Mouse (Mus musculus): Measurements from ENCODE around the gene Surf1. TPM values are rescaled to one million over a fixed set of nuclear protein-coding genes. Genes with fewer than 3 reads are reported as not detected.

The Surf1 gene
- polyA plus RNA-seq, 1 experiment from 2014 or later = 86.4 TPM

DNA sequence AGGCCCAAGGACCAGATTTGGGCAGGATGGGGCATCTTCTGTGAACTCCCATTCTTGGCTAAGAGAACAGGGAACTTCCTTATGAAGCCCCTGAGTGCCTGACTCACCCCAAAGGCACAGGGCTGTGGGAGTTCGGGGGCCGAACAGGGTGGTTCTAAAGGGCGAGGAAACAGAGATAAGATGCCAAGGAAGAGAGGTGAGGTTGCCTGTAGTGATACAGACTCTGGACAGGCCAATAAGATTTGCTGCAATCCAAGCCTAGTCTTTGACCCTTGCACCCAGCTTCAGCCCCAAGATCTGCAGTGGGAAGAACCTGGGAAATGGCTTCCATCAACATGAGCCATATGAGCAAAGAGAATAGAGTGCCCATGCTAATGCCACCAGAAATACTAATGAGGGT lies 26.9 kb upstream of the Surf1 start:
- no peak for ATAC-seq (ENCODE audit: low read depth)
- WGBS = 84% methylated on average over 3 of the region's 3 CpGs

GRCm38 (mm10) chr2:26941539-26941938 lies 25.2 kb upstream of the Surf1 start:
- no peak for ATAC-seq (ENCODE audit: low read depth)
- H3K27ac ChIP-seq (replicated peaks) = no peak overlapping the region
- no peaks in the 10 kb centered on the region for H3K27me3 ChIP-seq
- no peaks in the 10 kb centered on the region for H3K4me1 ChIP-seq (replicated peaks)
- peaks cover 2% of the 10 kb centered on the region; the same call in 1 of the 2 replicates for H3K36me3 ChIP-seq
- H3K9me3 ChIP-seq = no peaks in the 10 kb centered on the region
- no peak overlapping the region for H3K4me2 ChIP-seq
- WGBS = 45% methylated on average over 5 of the region's 5 CpGs
- no peak overlapping the region for H3K4me3 ChIP-seq
- no peak overlapping the region for H3K9ac ChIP-seq

More for the DNA sequence above, 26.9 kb upstream of the Surf1 start:
- no peak overlapping the region for H3K9ac ChIP-seq
- H3K27me3 ChIP-seq = no peaks in the 10 kb centered on the region
- peaks cover 17% of the 10 kb centered on the region for H3K36me3 ChIP-seq
- no peak overlapping the region for H3K4me3 ChIP-seq
- no peak overlapping the region for H3K27ac ChIP-seq (replicated peaks)
- H3K9me3 ChIP-seq = no peaks in the 10 kb centered on the region
- no peaks in the 10 kb centered on the region for H3K4me1 ChIP-seq (replicated peaks)
- no peak overlapping the region for H3K4me2 ChIP-seq

GRCm38 (mm10) chr2:26936425-26936824 lies 20.1 kb upstream of the Surf1 start:
- H3K36me3 ChIP-seq = 0 out of 2 replicates have a peak, but pooled peaks cover 3% of the 10 kb centered on the region
- no peak for ATAC-seq (ENCODE audit: low read depth)
- no peak overlapping the region for H3K27ac ChIP-seq (replicated peaks)
- H3K9me3 ChIP-seq = no peaks in the 10 kb centered on the region
- H3K4me1 ChIP-seq (replicated peaks) = peaks cover 13% of the 10 kb centered on the region
- WGBS = 83% methylated on average over 1 of the region's 1 CpGs
- no peak overlapping the region for H3K4me3 ChIP-seq
- H3K4me2 ChIP-seq = no peak overlapping the region
- H3K9ac ChIP-seq = no peak overlapping the region
- no peaks in the 10 kb centered on the region for H3K27me3 ChIP-seq

- no peak overlapping the region for H3K9ac ChIP-seq
- H3K4me1 ChIP-seq (replicated peaks) = peaks cover 24% of the 10 kb centered on the region
- H3K27ac ChIP-seq (replicated peaks) = no peak overlapping the region
- no peaks in the 10 kb centered on the region for H3K9me3 ChIP-seq
- no peak for ATAC-seq (ENCODE audit: low read depth)
- no peaks in the 10 kb centered on the region for H3K27me3 ChIP-seq
- no peak overlapping the region for H3K4me3 ChIP-seq
- H3K4me2 ChIP-seq = no peak overlapping the region
- peaks cover 15% of the 10 kb centered on the region for H3K36me3 ChIP-seq
- 77% methylated on average over 2 of the region's 2 CpGs for WGBS
Measured at GRCm38 (mm10) chr2:26935286-26935685, 19.0 kb upstream of the Surf1 start.

- Histone ChIP-seq H3K36me3 (peaks cover 31% of the 10 kb centered on the region), H3K4me3 (peak within 1 kb of the TSS; percentile 98), H3K27me3 (no peaks in the 10 kb centered on the region), H3K4me1 (replicated peaks) (peaks cover 30% of the 10 kb centered on the region), H3K27ac (replicated peaks) (peak within 1 kb of the TSS; percentile 89), H3K9ac (peak within 1 kb of the TSS; percentile 100), H3K4me2 (peak within 1 kb of the TSS; percentile 88), H3K9me3 (no peaks in the 10 kb centered on the region)
- ATAC-seq (ENCODE audit: low read depth) = peak; percentile 96
- under 1% methylated on average over 61 of the region's 70 CpGs for WGBS
Measured at GRCm38 (mm10) chr2:26933304-26934055, 17.1 kb upstream of the Surf1 start, which contains the start of the genes Surf4 and Stkld1. Gene Surf4 (minus strand): TSS chr2:26933928. Gene Stkld1 (plus strand): TSS chr2:26934047.

DNA sequence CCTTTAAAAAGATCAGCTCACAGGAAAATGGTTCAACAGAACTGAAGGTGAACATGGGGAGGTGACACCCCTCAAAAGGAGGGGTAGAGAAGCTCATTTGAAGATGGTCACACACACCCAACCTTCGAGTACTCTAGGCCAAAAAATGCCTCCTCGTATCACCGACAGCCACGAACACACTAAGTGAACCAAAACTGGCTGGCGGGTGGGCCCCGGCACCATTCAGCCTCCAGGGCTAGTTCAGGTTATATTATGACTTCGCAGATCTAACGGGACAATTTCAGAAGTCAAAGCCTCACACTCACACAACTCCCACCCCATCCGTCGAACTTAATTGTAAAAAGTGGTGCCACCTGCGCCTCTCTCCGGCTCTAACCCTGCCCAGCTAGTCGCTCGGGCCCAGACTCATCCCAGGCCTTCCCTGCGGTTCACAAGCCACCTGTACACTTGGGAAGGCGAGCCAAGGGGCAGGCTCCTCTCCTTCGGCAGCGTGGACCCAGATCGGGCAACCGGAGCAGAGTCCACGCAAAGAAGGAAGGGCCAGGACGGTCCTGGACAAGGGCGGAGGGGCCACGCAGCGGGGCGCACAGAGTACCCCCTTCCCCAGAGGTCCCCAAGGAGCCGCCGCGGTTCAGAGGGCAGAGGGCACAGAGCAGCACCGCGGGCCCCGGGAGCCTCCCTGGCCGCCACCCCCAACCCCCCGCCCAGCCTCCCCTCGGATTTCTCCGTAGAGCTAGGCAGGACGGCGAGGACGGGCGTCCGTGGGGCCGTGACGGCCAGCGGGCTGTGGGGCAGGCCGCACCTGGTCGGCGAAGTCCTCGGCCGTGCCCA lies 16.4 kb upstream of the Surf1 start:
- WGBS = 1% methylated on average over 49 of the region's 49 CpGs
- peak overlapping the region; percentile 100 for H3K9ac ChIP-seq
- no peaks in the 10 kb centered on the region for H3K27me3 ChIP-seq
- H3K27ac ChIP-seq (replicated peaks) = peak overlapping the region; percentile 89
- H3K9me3 ChIP-seq = no peaks in the 10 kb centered on the region
- peaks cover 39% of the 10 kb centered on the region for H3K36me3 ChIP-seq
- peak overlapping the region; percentile 98 for H3K4me3 ChIP-seq
- H3K4me1 ChIP-seq (replicated peaks) = peaks cover 32% of the 10 kb centered on the region
- peak overlapping the region; percentile 88 for H3K4me2 ChIP-seq
- ATAC-seq (ENCODE audit: low read depth) = peak; percentile 30; the same call in 1 of the 2 replicates

- H3K36me3 ChIP-seq = peaks cover 62% of the 10 kb centered on the region
- H3K9ac ChIP-seq = no peak overlapping the region
- ATAC-seq (ENCODE audit: low read depth) = no peak
- peaks cover 32% of the 10 kb centered on the region for H3K4me1 ChIP-seq (replicated peaks)
- 35% methylated on average over 1 of the region's 1 CpGs for WGBS
- no peak overlapping the region for H3K4me2 ChIP-seq
- no peak overlapping the region for H3K4me3 ChIP-seq
- H3K27ac ChIP-seq (replicated peaks) = no peak overlapping the region
- H3K27me3 ChIP-seq = no peaks in the 10 kb centered on the region
- no peaks in the 10 kb centered on the region for H3K9me3 ChIP-seq
Measured at GRCm38 (mm10) chr2:26930390-26930789, 14.1 kb upstream of the Surf1 start.

- Histone ChIP-seq H3K36me3 (peaks cover 87% of the 10 kb centered on the region), H3K4me2 (no peak overlapping the region), H3K4me3 (no peak overlapping the region), H3K9me3 (no peaks in the 10 kb centered on the region), H3K9ac (no peak overlapping the region), H3K4me1 (replicated peaks) (peaks cover 32% of the 10 kb centered on the region), H3K27ac (replicated peaks) (no peak overlapping the region), H3K27me3 (no peaks in the 10 kb centered on the region)
- WGBS = 92% methylated on average over 6 of the region's 6 CpGs
- no peak for ATAC-seq (ENCODE audit: low read depth)
Measured at GRCm38 (mm10) chr2:26927745-26928476, 11.6 kb upstream of the Surf1 start.

DNA sequence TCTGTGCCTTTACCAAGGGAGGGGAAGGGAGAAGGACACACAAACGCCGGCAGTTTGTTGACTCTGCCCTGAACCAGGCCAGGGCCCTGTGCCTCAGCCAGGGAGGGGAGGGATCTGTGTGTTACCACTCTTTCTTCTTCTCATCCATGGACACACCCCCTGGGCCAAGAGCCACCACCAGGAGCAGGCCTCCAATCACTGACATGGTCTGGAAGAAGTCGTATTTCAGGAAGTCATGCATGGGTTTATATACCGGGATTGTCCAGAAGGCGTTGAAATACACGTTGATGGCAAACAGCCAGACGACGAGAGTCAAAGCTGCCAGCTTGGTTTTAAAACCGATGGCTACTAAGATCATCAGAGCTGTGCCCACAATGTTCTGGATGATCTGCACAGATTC lies 5.5 kb upstream of the Surf1 start:
- H3K4me2 ChIP-seq = no peak overlapping the region
- peaks cover 89% of the 10 kb centered on the region for H3K36me3 ChIP-seq
- no peak overlapping the region for H3K4me3 ChIP-seq
- H3K9me3 ChIP-seq = no peaks in the 10 kb centered on the region
- ATAC-seq (ENCODE audit: low read depth) = no peak
- H3K27me3 ChIP-seq = no peaks in the 10 kb centered on the region
- peaks cover 18% of the 10 kb centered on the region for H3K4me1 ChIP-seq (replicated peaks)
- H3K27ac ChIP-seq (replicated peaks) = no peak overlapping the region
- H3K9ac ChIP-seq = no peak overlapping the region
- WGBS = 88% methylated on average over 9 of the region's 9 CpGs

- Histone ChIP-seq H3K4me2 (no peak overlapping the region), H3K4me1 (replicated peaks) (peaks cover 26% of the 10 kb centered on the region), H3K36me3 (peaks cover 74% of the 10 kb centered on the region), H3K27ac (replicated peaks) (no peak overlapping the region), H3K27me3 (no peaks in the 10 kb centered on the region), H3K4me3 (no peak overlapping the region), H3K9ac (no peak overlapping the region), H3K9me3 (no peaks in the 10 kb centered on the region)
- 89% methylated on average over 6 of the region's 6 CpGs for WGBS
- ATAC-seq (ENCODE audit: low read depth) = no peak
Measured at GRCm38 (mm10) chr2:26920190-26920855, 4.0 kb upstream of the Surf1 start.

DNA sequence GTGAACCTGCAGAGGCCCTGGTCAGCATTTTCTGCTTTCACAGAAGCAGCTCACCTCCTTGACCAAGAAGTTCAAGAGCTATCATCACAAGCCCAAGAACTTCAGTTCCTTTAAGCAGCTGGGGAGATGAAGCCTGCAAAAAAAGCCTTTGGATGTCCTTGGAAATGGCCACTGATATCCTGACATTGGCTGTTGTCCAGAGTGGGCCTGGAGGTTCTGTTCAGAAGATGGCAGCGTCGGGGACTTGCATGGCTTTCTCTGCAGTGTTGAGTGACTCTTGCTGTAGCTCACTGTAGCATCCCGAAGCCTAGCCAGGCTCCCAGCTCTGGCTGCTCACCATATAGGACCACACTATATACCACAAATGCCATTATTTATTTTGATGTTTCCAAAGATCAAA lies 3.4 kb upstream of the Surf1 start:
- no peak for ATAC-seq (ENCODE audit: low read depth)
- no peak overlapping the region for H3K4me3 ChIP-seq
- H3K4me2 ChIP-seq = no peak overlapping the region
- no peak overlapping the region for H3K27ac ChIP-seq (replicated peaks)
- peaks cover 69% of the 10 kb centered on the region for H3K36me3 ChIP-seq
- H3K4me1 ChIP-seq (replicated peaks) = peaks cover 32% of the 10 kb centered on the region
- no peak overlapping the region for H3K9ac ChIP-seq
- WGBS = 95% methylated on average over 3 of the region's 3 CpGs
- no peaks in the 10 kb centered on the region for H3K9me3 ChIP-seq
- no peaks in the 10 kb centered on the region for H3K27me3 ChIP-seq
